Mouse (Mus musculus): ENCODE measurements around the gene Gm21518.
"Not testable (repeated sequence)": the region's sequence is repeated elsewhere in the genome, so short reads cannot be mapped to it uniquely, and the experiment has no call there.

The Gm21518 gene

DNA sequence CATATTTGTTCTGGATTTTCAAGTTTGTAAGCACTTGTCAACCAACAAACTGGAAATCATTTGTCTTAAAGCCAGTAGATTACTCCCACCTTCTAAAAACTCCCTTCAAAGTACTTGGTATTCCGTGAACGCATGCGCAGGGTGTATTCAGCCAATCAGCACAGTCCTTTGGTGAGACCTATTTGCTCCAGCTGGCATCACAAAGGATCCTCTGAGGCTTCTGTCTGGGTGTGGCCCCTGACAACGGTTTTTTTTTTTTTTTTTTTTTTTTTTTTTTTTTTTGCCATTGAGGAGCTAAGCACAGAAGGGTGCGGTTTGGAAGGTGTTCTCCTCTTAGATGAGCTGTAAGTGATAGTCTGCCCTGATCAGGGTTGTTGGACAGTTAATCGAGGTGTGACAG is at the start of gene Gm21518:
Gene Gm21518 (plus strand): TSS at position 301 of the 400 bp plus-strand sequence.
- DNase-seq = not testable (repeated sequence)
